Mouse (Mus musculus): Measurements from ENCODE around the gene Nanos3. TPM values are rescaled to one million over a fixed set of nuclear protein-coding genes. Genes with fewer than 3 reads are reported as not detected.

Gene Nanos3
- total RNA-seq, 2 experiments from 2014 or later = 2.2 to 4.9 TPM

DNA sequence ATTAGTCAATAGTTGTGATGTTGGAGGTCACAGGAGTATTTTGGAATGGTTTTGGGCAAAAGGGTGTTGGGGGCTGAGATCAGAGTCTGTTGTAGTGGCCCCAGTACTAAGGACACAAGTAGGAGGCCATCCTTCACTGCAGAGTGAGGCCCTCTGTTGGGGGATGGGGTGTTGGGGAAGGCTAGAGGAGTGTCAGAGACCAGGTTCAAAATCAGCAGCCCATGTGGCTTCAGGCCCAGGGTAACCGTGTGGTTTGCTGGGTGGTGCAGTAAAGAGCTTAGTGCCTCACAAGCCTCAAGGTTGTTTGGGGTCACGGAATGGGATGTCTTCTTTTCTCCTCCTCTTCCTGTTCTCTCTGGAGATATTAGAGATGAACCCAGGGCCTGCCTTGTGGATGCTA lies 58.3 kb downstream of the Nanos3 start:
- no peak for DNase-seq

DNA sequence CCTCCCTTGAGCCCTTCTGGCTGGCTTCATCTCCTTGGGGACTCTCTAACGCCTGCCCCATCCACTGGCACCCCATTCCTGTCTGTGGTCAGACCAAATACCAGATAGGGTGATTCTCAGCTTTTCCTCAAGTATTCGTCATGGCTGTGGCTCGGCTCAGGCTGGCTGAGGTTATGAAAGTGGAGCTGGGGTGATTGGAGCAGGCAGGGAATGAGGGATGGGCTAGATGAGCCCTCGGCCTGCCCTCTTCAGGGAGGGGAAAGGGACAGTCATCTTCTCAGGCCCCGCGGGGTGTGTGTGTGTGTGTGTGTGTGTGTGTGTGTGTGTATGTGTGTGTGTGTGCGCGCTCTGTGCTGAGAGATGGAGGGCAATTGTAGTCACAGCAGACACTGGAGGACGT lies 59.4 kb downstream of the Nanos3 start, which contains the start of gene Podnl1:
Gene Podnl1, plus strand, starts transcription at position 334 of the 400 bp plus-strand sequence.
- DNase-seq = no peak

Small RNAs within 50 kb of the gene (microRNA-seq; reads per million reads assigned to microRNA genes)
- gene Gm25110 (0 reads per million in 2 experiments), gene Mir181c (2,692 to 2,705 reads per million in 2 experiments), gene Mir181d (2,377 to 2,977 reads per million in 2 experiments), gene Mir23a (7,511 to 9,008 reads per million in 2 experiments), gene Mir24-2 (0 reads per million in 2 experiments), gene Mir27a (115 to 153 reads per million in 2 experiments), gene Mir3074-2 (0 reads per million in 2 experiments)

Other genes starting within 250 kb of the Nanos3 start
- gene Gm10644, start 230.0 kb downstream of the Nanos3 start, total RNA-seq (2021) = under 1 TPM; 0.43 to 0.47 TPM
- under 1 TPM; 0.32 to 0.48 TPM for gene Asf1b, start 229.7 kb downstream of the Nanos3 start, total RNA-seq (2021)
- 100 to 1,000 TPM; 239 to 256 TPM for gene Prkaca, start 212.2 kb downstream of the Nanos3 start, total RNA-seq (2021)
- 10 to 100 TPM; 42.1 to 43.1 TPM for gene Samd1, start 187.5 kb downstream of the Nanos3 start, total RNA-seq (2021)
- under 1 TPM; 0.40 to 0.75 TPM for gene 1700067K01Rik, start 183.7 kb downstream of the Nanos3 start, total RNA-seq (2021)
- gene 2210011C24Rik, start 173.0 kb downstream of the Nanos3 start, total RNA-seq (2021) = 1 to 10 TPM in 1 of 2 experiments, under 1 TPM in 1; 0.52 to 1.2 TPM
- 1 to 10 TPM; 2.9 to 4.1 TPM for gene Palm3, start 163.7 kb downstream of the Nanos3 start, total RNA-seq (2021)
- gene Il27ra, start 142.6 kb downstream of the Nanos3 start, total RNA-seq (2021) = 1 to 10 TPM; 2.3 to 2.9 TPM
- not detected for gene Rln3, start 140.2 kb downstream of the Nanos3 start, total RNA-seq (2021)
- 1 to 10 TPM; 4.2 to 4.4 TPM for gene Gm10643, start 120.1 kb downstream of the Nanos3 start, total RNA-seq (2021)
- gene Rfx1, start 118.4 kb downstream of the Nanos3 start, total RNA-seq (2021) = 10 to 100 TPM; 24.0 to 30.9 TPM
- gene Dcaf15, start 80.4 kb downstream of the Nanos3 start, total RNA-seq (2021) = 10 to 100 TPM; 16.7 to 20.9 TPM
- not detected for gene Podnl1, start 59.2 kb downstream of the Nanos3 start, total RNA-seq (2021)
- 10 to 100 TPM; 58.3 to 64.6 TPM for gene Cc2d1a, start 37.3 kb downstream of the Nanos3 start, total RNA-seq (2021)
- gene 4930432K21Rik, start 37.2 kb downstream of the Nanos3 start, total RNA-seq (2021) = 1 to 10 TPM; 1.7 to 1.8 TPM
- 10 to 100 TPM; 16.8 to 18.1 TPM for gene Zswim4, start 51.8 kb upstream of the Nanos3 start, total RNA-seq (2021)
- gene D8Ertd738e, start 64.5 kb upstream of the Nanos3 start, total RNA-seq (2021) = 100 to 1,000 TPM; 131 to 145 TPM
- gene Mri1, start 72.1 kb upstream of the Nanos3 start, total RNA-seq (2021) = 10 to 100 TPM; 15.1 to 16.2 TPM
- 10 to 100 TPM; 28.4 to 30.9 TPM for gene Ccdc130, start 85.2 kb upstream of the Nanos3 start, total RNA-seq (2021)
- gene Cacna1a, start 203.2 kb upstream of the Nanos3 start, total RNA-seq (2021) = 100 to 1,000 TPM; 191 to 224 TPM